ENCODE assay signal across 20 mouse cellular contexts in genomic region chrX:101383455-101383854, GRCm38 (mm10). TPM values are rescaled to one million over a fixed set of nuclear protein-coding genes. Genes with fewer than 3 reads are reported as not detected.
A peak's percentile ranks its signal among the peaks of the same experiment; 100 is the strongest.
DNase-seq lines count a peak whose midpoint lies in the region; ATAC-seq lines count a peak whose summit lies in the region.
"Had no signal": no experiment of that assay in that cellular context is flagged by ENCODE, and none has a peak within 500 bp of the region (broad histone marks: within the 10 kb centered on the region; RNA-seq: fewer than 3 reads in every experiment).

No protein-coding gene starts in this region.

- H3K27ac ChIP-seq in hindbrain, embryonic 12.5 days = no peak overlapping the region
- H3K27ac ChIP-seq in hindbrain, embryonic 10.5 days = no peak overlapping the region
- H3K27ac ChIP-seq in midbrain, embryonic 13.5 days = no peak overlapping the region
- no peak overlapping the region for H3K27ac ChIP-seq in midbrain, embryonic 15.5 days
- H3K27ac ChIP-seq: limb, embryonic 12.5 days; liver, embryonic 15.5 days; midbrain, embryonic 12.5 days had no signal

- no peaks in the 10 kb centered on the region for H3K4me1 ChIP-seq in hindbrain, embryonic 12.5 days
- peaks cover 6% of the 10 kb centered on the region; the same call in 1 of the 2 replicates for H3K4me1 ChIP-seq in hindbrain, embryonic 10.5 days (replicated peaks)
- H3K4me1 ChIP-seq in midbrain, embryonic 13.5 days (replicated peaks) = peaks cover 9% of the 10 kb centered on the region; the same call in 1 of the 2 replicates
- H3K4me1 ChIP-seq in midbrain, embryonic 15.5 days = peaks cover 15% of the 10 kb centered on the region
- H3K4me1 ChIP-seq: limb, embryonic 12.5 days; liver, embryonic 15.5 days had no signal

- DNase-seq in cerebellum, adult 11 months = peak; percentile 4
- DNase-seq in cerebellum, adult 11-12 months = no peak
- no peak for DNase-seq in hindbrain, embryonic 10.5 days (ENCODE audit: low spot score)
- DNase-seq: adrenal gland, postnatal 25 days; gastrocnemius, postnatal 10 days; heart, postnatal 36 days; kidney, adult 18-20 months; kidney, postnatal 25 days; lung, postnatal 36 days had no signal

- WGBS in hindbrain, embryonic 12.5 days = 25% methylated on average over 18 of the region's 18 CpGs
- 21% methylated on average over 18 of the region's 18 CpGs for WGBS in hindbrain, embryonic 10.5 days
- 38% methylated on average over 18 of the region's 18 CpGs for WGBS in midbrain, embryonic 13.5 days
- 32% methylated on average over 18 of the region's 18 CpGs for WGBS in midbrain, embryonic 15.5 days

- H3K4me3 ChIP-seq in hindbrain, embryonic 12.5 days = no peak overlapping the region
- no peak overlapping the region for H3K4me3 ChIP-seq in hindbrain, embryonic 10.5 days
- H3K4me3 ChIP-seq in midbrain, embryonic 13.5 days (replicated peaks) = no peak overlapping the region
- no peak overlapping the region for H3K4me3 ChIP-seq in midbrain, embryonic 15.5 days
- H3K4me3 ChIP-seq: erythroblast, embryonic 14.5 days; limb, embryonic 12.5 days; liver, embryonic 15.5 days; midbrain, embryonic 12.5 days had no signal

- no peaks in the 10 kb centered on the region for H3K36me3 ChIP-seq in hindbrain, embryonic 12.5 days
- no peaks in the 10 kb centered on the region for H3K36me3 ChIP-seq in hindbrain, embryonic 10.5 days
- H3K36me3 ChIP-seq in midbrain, embryonic 13.5 days = no peaks in the 10 kb centered on the region
- no peaks in the 10 kb centered on the region for H3K36me3 ChIP-seq in midbrain, embryonic 15.5 days (replicated peaks)
- H3K36me3 ChIP-seq: limb, embryonic 12.5 days; liver, embryonic 15.5 days; midbrain, embryonic 12.5 days had no signal

- no peak overlapping the region for H3K9ac ChIP-seq in hindbrain, embryonic 12.5 days
- H3K9ac ChIP-seq in midbrain, embryonic 13.5 days (replicated peaks) = no peak overlapping the region
- no peak overlapping the region for H3K9ac ChIP-seq in midbrain, embryonic 15.5 days
- H3K9ac ChIP-seq: limb, embryonic 12.5 days; liver, embryonic 15.5 days; midbrain, embryonic 12.5 days had no signal

- no peaks in the 10 kb centered on the region for H3K9me3 ChIP-seq in hindbrain, embryonic 12.5 days (replicated peaks)
- H3K9me3 ChIP-seq in hindbrain, embryonic 10.5 days = no peaks in the 10 kb centered on the region
- H3K9me3 ChIP-seq in midbrain, embryonic 13.5 days = no peaks in the 10 kb centered on the region
- no peaks in the 10 kb centered on the region for H3K9me3 ChIP-seq in midbrain, embryonic 15.5 days
- H3K9me3 ChIP-seq: limb, embryonic 12.5 days; liver, embryonic 15.5 days; midbrain, embryonic 12.5 days had no signal

- H3K27me3 ChIP-seq in hindbrain, embryonic 12.5 days = peaks cover 71% of the 10 kb centered on the region
- peaks cover 86% of the 10 kb centered on the region for H3K27me3 ChIP-seq in hindbrain, embryonic 10.5 days (ENCODE audit: insufficient read depth, poor library complexity, severe bottlenecking)
- H3K27me3 ChIP-seq in midbrain, embryonic 13.5 days = peaks cover 58% of the 10 kb centered on the region
- H3K27me3 ChIP-seq in midbrain, embryonic 15.5 days (replicated peaks) = peaks cover 5% of the 10 kb centered on the region

- ATAC-seq in hindbrain, embryonic 12.5 days (ENCODE audit: low FRiP score) = 0 out of 2 replicates have a peak, but pooled peaks have one; percentile 32
- peak; percentile 9; the same call in 1 of the 2 replicates for ATAC-seq in midbrain, embryonic 13.5 days
- no peak; the same call in 1 of the 2 replicates for ATAC-seq in midbrain, embryonic 15.5 days (replicated peaks)
- 0 out of 2 replicates have a peak, but pooled peaks have one; percentile 22 for ATAC-seq in megakaryocyte-erythroid progenitor cell, adult 5-6 weeks (replicated peaks; ENCODE audit: low FRiP score, low TSS enrichment, poor library complexity, severe bottlenecking)
- no peak for ATAC-seq in monocyte, adult 5-6 weeks (replicated peaks; ENCODE audit: insufficient number of reproducible peaks, low FRiP score, low TSS enrichment, poor library complexity, severe bottlenecking)

- H3K4me2 ChIP-seq in hindbrain, embryonic 12.5 days (replicated peaks) = no peak overlapping the region
- no peak overlapping the region for H3K4me2 ChIP-seq in midbrain, embryonic 13.5 days (replicated peaks)
- H3K4me2 ChIP-seq in midbrain, embryonic 15.5 days = no peak overlapping the region
- H3K4me2 ChIP-seq: heart, embryonic 11.5 days; limb, embryonic 12.5 days; liver, embryonic 15.5 days had no signal

RNA-seq across cellular contexts. Expression of gene Gjb1, which starts 7.3 kb away (rescaled TPM):
- 0.22 and 0.60 TPM in 2 replicates for polyA plus RNA-seq in hindbrain, embryonic 12.5 days (2016; fragmentation: Nextera tagmentation; extraction: Ambion mirVana)
- polyA plus RNA-seq in hindbrain, embryonic 10.5 days (2016; fragmentation: Nextera tagmentation; extraction: Ambion mirVana) = 0.46 TPM in 1 of 2 replicates, not detected in the other
- polyA plus RNA-seq in midbrain, embryonic 13.5 days (2015; fragmentation: Nextera tagmentation; extraction: Ambion mirVana) = 0.47 and 0.48 TPM in 2 replicates
- 1.0 and 1.1 TPM in 2 replicates for polyA plus RNA-seq in midbrain, embryonic 15.5 days (2015; fragmentation: Nextera tagmentation; extraction: Ambion mirVana)
- total RNA-seq in megakaryocyte-erythroid progenitor cell, adult 5-6 weeks (2014; fragmentation: Nextera tagmentation) = not detected in 2 replicates
- total RNA-seq in megakaryocyte-erythroid progenitor cell, adult 5-6 weeks (2017) = not detected in 2 replicates
- not detected in 3 replicates for total RNA-seq in monocyte, adult 5-6 weeks (2017)
- total RNA-seq: adrenal gland, postnatal 25 days; heart, postnatal 36 days had no signal
- polyA plus RNA-seq: limb, embryonic 12.5 days; midbrain, embryonic 12.5 days; neural tube, embryonic 11.5 days had no signal

RNA-seq across cellular contexts. Expression of gene Zmym3, which starts 37.2 kb away (rescaled TPM):
- 43.5 and 52.6 TPM in 2 replicates for polyA plus RNA-seq in hindbrain, embryonic 12.5 days (2016; fragmentation: Nextera tagmentation; extraction: Ambion mirVana)
- 21.4 and 22.0 TPM in 2 replicates for polyA plus RNA-seq in hindbrain, embryonic 10.5 days (2016; fragmentation: Nextera tagmentation; extraction: Ambion mirVana)
- 60.3 and 62.7 TPM in 2 replicates for polyA plus RNA-seq in midbrain, embryonic 13.5 days (2015; fragmentation: Nextera tagmentation; extraction: Ambion mirVana)
- polyA plus RNA-seq in midbrain, embryonic 15.5 days (2015; fragmentation: Nextera tagmentation; extraction: Ambion mirVana) = 94.3 and 102 TPM in 2 replicates
- total RNA-seq in megakaryocyte-erythroid progenitor cell, adult 5-6 weeks (2014; fragmentation: Nextera tagmentation) = 46.3 and 84.1 TPM in 2 replicates
- 28.7 and 52.7 TPM in 2 replicates for total RNA-seq in megakaryocyte-erythroid progenitor cell, adult 5-6 weeks (2017)
- 11.0 to 35.3 TPM (median 11.1 TPM) in 3 replicates for total RNA-seq in monocyte, adult 5-6 weeks (2017)

RNA-seq across cellular contexts. Expression of gene Nono, which starts 45.7 kb away (rescaled TPM):
- polyA plus RNA-seq in hindbrain, embryonic 12.5 days (2016; fragmentation: Nextera tagmentation; extraction: Ambion mirVana) = 502 and 525 TPM in 2 replicates
- 554 and 625 TPM in 2 replicates for polyA plus RNA-seq in hindbrain, embryonic 10.5 days (2016; fragmentation: Nextera tagmentation; extraction: Ambion mirVana)
- 483 and 484 TPM in 2 replicates for polyA plus RNA-seq in midbrain, embryonic 13.5 days (2015; fragmentation: Nextera tagmentation; extraction: Ambion mirVana)
- 335 and 336 TPM in 2 replicates for polyA plus RNA-seq in midbrain, embryonic 15.5 days (2015; fragmentation: Nextera tagmentation; extraction: Ambion mirVana)
- total RNA-seq in megakaryocyte-erythroid progenitor cell, adult 5-6 weeks (2014; fragmentation: Nextera tagmentation) = 264 and 296 TPM in 2 replicates
- 572 and 583 TPM in 2 replicates for total RNA-seq in megakaryocyte-erythroid progenitor cell, adult 5-6 weeks (2017)
- 308 to 348 TPM (median 324 TPM) in 3 replicates for total RNA-seq in monocyte, adult 5-6 weeks (2017)

Comparison
In these comparisons a context has a peak if more than half of its experiments do, and no peak if none do; other contexts are left out.
1. ATAC-seq: peak in hindbrain, embryonic 12.5 days (single experiment), midbrain, embryonic 13.5 days (single experiment) and megakaryocyte-erythroid progenitor cell, adult 5-6 weeks (single experiment); none in midbrain, embryonic 15.5 days (single experiment) and monocyte, adult 5-6 weeks (single experiment).